Mouse (Mus musculus): ENCODE data around the gene Phf2. TPM values are rescaled to one million over a fixed set of nuclear protein-coding genes. Genes with fewer than 3 reads are reported as not detected.

Phf2 gene
- polyA plus RNA-seq, 1 experiment = 7.0 TPM

DNA sequence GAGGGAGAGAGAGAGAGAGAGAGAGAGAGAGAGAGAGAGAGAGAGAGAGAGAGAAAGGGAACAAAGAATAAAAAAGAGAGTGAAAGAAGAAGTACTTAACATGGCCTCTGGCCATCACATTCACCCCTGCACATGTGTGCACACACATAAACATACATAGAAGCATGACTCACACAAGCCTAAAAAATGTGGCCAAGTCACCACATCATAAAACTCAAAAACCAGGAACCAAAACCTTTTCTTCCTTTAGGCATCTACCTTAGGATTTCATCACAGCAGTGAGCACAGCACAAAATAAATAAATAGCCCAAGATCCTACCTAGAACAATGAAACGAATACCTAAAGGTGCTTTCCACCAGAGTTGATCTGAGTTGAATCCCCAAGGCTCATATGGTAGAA is 9.0 kb downstream of the Phf2 start:
- DNase-seq (ENCODE audit: low read depth, low spot score) = no peak
- WGBS = 50% methylated on average over 1 of the region's 1 CpGs

DNA sequence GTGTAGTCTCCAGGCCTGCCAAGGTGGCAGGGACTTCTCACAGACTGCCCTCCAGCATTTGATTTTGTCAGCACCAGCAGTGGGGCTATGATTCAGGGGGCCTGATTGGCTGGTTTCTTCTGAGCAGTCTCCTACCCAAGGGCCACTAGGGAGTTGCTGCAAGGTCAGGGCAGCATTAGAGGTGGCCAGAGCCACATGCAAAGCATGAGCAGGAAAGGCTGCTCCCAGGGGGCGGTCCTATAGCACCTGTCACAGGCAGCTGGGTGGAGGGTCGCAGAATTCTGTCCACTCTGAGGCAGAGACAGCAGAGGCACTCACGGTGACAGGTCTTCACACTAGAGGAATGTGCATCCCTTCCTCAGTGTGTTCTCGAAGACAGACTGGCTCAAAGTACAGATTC is 12.1 kb downstream of the Phf2 start:
- no peak for DNase-seq (ENCODE audit: low read depth, low spot score)
- WGBS = 69% methylated on average over 4 of the region's 4 CpGs

DNA sequence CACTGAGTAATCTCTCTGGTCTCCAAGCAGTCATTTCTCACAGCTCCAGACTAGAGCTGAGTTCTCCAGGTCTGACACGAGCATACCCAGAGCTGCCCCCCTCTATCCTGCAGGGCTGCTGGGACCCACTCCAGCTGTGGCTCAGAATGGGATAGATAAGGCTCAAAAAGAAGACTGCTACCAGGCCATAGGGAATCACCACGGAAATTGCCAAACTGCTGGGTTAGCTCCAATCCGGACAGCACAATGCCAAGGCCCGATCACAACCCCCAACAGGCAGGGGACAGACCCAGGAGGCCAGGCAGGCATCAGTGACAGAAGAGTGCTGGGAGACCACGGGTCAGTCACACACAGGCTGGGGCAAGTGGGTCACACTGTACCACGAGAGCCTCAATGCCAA is 12.9 kb downstream of the Phf2 start:
- no peak for DNase-seq (ENCODE audit: low read depth, low spot score)
- WGBS = 73% methylated on average over 6 of the region's 6 CpGs

DNA sequence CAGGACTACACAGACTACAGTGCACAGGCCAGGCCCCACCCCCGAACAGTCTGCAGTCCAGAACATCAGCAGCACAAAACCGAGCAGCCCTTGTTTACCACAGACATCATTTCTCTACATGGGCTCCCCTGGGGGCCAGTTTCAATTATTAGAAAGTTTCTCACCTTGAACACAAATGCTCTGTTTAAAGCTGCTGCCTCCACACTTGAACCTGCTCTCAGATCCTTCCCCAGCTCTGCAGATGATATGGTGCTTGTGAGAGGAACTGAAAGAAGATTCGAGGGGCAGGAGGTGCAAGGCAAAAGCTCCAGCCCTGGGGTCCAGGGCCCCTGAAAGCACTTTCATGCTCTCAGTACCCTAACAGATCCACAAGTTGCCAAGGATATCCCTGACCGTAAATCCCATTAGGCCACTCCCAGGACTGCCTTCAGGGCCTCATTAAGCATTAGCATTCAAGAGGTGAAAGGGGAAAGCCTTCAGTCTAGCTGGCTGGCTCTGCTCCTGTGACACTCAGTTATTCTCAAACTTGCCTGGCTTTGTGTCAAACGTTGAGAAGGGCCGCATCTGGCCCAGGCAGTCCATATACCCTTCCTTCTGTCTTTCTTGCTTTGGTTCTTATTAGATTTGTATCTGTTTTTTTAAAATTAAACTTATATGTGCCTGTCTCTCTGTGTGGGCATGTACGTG is 13.5 kb downstream of the Phf2 start:
- no peak for DNase-seq (ENCODE audit: low read depth, low spot score)
- WGBS = 42% methylated on average over 7 of the region's 7 CpGs

DNA sequence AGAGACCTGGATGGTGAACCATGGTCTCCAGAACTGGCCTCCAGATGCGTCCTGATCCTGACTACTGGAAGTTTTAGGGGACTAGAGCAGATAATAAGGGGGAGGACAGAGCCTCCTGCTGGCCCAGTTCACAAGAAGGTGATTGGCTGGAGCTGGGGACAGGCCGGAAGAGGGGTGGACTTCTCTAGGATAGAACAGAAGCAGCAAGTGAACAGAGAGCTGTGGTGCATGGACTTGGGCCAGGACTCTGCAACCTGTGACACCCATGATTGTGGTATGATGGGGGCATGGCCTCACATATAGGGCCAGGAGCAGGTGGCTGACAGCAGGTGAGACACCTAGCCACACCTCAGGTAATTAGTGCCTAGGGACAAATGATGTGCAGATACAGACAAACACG is 17.0 kb downstream of the Phf2 start:
- DNase-seq (ENCODE audit: low read depth, low spot score) = no peak
- WGBS = 17% methylated on average over 3 of the region's 3 CpGs

DNA sequence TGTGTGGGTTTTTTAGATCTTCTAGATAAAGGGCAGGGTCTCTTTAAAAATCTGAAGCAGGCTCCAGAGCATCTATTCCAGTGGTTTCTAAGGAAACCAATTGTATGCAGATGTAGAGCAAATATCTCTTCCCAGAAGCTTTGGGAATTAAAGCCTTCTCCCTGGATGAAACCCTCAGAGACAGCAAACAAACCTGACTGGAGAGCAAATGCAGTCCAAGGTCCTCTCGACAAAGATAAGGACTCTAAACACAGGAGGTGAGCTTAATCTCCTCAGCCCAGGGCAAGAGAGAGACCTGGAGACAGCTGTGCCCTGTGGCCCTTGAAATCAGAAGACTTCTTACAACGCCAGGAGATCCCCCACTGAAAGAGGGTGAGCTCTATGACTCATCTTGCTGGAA is 17.4 kb downstream of the Phf2 start:
- 3% methylated on average over 2 of the region's 2 CpGs for WGBS
- no peak for DNase-seq (ENCODE audit: low read depth, low spot score)

DNA sequence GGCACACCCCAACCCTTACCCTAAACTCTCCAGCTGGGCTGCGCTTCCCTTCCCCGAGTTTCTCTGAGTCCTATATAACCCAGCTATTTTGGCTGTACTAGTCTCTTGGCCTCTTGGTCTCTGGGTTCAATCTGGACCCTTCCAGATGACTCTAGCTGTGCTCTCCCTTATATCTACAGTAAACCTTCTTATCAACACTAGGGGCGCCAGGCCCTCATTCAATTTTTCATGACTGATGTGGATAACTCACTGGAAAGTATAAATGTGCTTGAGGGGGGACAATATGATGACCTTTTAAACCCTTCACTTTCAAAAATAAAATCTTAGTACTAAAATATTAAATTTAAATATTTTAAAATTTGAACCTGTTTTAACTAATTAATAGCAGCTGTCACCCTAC is 18.1 kb downstream of the Phf2 start:
- DNase-seq (ENCODE audit: low read depth, low spot score) = no peak
- WGBS = 50% methylated on average over 3 of the region's 3 CpGs

DNA sequence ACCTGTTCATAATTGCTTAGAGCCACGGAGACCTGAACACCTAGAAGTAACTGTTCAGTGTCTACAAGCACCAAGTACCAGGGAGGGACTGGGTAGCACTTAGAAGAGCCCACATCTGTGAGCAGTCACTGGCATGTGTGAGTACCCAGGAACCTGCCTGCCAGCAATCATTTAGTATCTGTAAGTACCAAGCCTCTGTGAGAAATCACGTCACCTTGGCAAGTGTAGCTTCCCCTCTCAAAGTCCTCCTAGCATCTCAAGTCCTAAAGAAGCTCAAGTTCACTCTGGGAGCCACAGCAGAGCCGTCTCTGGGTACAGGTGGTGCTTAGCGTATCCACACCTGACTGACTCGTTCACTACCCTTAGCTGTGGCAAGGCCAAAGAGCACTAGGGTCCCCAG is 19.2 kb downstream of the Phf2 start:
- WGBS = 83% methylated on average over 5 of the region's 5 CpGs
- DNase-seq (ENCODE audit: low read depth, low spot score) = no peak

DNA sequence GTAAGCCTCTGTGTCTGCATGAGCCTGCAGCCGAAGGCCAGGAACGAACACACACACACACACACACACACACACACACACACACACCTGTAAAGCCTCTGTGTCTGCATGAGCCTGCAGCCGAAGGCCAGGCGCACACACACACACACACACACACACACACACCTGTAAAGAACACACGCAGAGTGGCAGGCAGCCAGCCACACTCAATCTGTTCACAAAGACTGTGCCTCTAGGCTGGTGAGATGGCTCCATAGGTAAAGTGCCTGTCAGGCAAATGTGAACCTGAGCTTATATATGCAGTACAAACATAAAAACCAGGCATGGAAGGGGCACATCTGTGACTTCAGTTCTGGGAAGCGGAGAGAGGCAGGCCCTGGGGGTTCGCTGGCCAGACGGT is 20.1 kb downstream of the Phf2 start:
- WGBS = 69% methylated on average over 8 of the region's 8 CpGs
- DNase-seq (ENCODE audit: low read depth, low spot score) = no peak

DNA sequence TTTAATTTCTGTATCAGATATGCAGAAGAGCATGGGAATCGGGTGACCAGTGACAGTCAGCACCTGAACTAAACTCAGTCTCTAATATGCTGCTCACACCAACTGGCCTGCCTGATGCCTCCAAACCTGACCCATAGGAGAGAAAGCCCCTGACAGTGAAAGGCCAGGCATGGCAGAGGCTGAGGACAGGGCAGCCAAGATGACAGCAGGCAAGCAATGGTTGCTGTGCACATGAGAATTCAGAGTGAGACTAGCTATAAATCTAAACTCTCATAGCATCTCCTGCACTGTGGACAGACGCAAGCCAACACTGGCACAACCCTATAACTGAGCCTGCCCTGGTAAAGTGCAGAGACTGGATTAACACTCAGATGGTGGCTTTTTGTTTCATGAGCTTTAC is 20.6 kb downstream of the Phf2 start:
- 79% methylated on average over 2 of the region's 2 CpGs for WGBS
- DNase-seq (ENCODE audit: low read depth, low spot score) = no peak

DNA sequence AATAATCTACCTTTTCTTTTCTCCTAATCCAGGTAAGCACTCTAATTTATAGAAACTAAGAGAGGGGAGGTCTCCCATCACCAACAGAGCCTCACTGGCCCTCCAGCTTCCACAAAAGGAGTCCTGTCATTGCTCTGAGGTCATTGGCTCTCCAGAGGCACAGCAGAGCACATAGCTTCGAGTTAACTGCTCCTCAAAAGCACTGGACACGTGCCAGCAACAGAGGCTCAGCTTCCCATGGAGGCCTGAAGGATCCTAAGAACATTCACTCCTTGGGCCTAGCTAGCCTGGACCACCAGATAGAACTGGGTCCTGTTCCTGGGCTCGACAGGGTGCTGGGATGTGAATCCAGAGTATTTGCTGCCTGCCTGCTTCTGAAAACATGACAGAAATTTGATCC is 21.8 kb downstream of the Phf2 start:
- no peak for DNase-seq (ENCODE audit: low read depth, low spot score)
- 37% methylated on average over 3 of the region's 3 CpGs for WGBS

DNA sequence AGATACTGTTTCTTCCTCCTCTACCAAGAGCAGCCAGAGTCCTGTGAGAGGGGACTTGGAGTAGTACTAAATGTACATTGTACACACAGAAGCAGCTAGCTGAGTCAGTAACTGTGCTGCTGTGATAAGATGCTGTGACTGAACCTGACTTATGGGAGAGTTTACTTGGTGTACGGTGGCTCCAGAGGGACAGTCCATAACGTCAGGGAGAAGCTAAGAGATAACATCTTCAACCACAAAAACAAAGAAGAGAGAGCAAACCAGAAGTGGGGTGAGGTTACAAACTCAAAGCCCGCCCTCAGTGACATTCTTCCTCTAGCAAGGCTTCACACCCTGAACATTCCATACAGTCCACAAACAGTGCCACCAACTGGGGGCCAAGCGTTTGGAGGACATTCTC is 25.6 kb downstream of the Phf2 start:
- no peak for DNase-seq (ENCODE audit: low read depth, low spot score)
- whole genome bisulfite sequencing = 54% methylated on average over 4 of the region's 4 CpGs

DNA sequence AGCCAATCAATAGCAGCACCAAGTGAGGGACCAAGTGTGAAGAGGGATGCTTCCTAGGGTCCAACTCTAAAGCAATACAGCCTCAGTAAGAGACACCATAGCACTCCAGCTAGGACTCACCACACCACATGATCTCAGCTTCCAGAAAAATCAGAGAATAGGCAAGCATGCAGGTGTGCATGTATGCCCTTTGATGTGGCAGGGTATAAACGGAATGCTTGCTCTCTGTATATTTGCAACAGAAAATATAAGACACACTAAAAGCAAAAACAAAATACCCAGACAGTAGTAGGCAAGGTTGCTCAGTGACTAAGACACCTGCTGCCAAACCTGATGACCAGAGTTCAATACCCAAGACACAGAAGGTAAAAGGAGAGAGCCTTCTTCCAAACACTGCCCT is 27.4 kb downstream of the Phf2 start:
- 83% methylated on average over 1 of the region's 1 CpGs for WGBS

DNA sequence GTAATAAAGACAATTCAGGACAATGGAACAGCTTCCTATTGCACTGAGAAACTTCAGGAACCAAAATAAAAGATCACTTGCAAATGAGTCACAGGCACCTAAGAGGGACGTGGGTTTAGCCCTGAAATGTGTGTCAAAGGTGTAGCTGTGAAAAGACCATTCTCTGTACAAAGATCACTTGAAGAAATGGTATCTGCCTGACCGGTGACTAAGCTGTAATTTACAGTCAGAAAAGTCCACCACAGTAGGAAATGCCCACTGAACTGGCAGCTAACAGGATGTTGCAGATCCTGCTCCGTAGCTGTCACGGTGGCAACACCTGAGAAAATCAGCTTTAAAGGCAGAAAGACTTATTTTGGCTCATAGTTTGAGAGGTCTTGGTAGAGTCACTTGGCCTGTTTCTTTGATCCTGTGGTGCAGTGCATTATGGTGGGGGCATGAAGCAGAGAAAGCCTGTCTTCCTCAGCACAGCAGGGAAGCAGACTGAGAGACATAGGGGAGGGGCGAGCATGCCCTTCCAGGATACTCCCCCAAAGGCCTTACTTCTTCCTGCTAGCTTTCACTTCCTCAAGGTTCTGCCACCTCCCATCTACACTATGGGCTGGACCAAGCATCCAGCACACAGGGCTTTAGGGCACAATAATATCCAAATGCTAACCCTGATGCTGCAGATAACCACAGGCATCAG is 28.9 kb downstream of the Phf2 start:
- DNase-seq (ENCODE audit: low read depth, low spot score) = peak; percentile 44
- WGBS = 21% methylated on average over 5 of the region's 5 CpGs

More for the DNA sequence above, 27.4 kb downstream of the Phf2 start:
- DNase-seq (ENCODE audit: low read depth, low spot score) = no peak

DNA sequence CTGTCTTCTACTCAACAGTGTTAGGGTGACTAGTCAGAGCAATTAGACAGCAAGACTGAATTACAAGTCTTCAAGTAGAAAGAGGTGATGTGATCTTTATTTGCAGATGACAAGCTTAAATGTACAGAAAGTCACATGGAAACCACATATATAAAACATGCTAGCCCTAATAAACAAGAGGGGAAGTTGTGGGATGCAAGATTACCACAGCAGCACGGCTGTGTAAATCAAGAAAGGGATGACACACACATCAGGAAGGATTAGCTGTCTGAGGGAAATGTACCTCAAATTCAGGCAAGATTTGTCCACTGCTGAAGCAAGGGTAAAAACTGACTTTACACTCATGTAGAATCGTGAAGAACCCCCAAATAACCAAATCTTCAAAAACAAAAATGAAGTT is 32.6 kb downstream of the Phf2 start:
- WGBS = 67% methylated on average over 2 of the region's 2 CpGs
- no peak for DNase-seq (ENCODE audit: low read depth, low spot score)

DNA sequence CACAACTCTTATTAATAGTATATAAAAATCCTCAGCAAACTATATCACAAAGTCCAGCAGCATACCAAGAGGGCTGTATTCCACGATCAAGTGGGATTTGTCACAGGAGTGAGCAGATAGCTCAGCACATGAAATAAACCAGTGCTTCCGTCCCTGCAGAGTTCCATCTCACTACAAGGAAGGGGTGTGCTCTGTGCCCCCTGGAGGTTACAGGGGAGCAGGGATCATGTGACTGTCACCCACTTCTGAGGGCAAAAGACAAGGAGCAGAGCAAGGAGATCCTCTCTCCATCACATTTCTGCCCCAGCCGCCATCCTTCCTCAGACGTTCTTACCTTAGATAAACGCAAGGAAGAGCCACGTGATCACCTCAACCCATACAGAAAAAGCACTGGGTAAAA is 33.4 kb downstream of the Phf2 start:
- no peak for DNase-seq (ENCODE audit: low read depth, low spot score)
- WGBS = 71% methylated on average over 6 of the region's 6 CpGs

DNA sequence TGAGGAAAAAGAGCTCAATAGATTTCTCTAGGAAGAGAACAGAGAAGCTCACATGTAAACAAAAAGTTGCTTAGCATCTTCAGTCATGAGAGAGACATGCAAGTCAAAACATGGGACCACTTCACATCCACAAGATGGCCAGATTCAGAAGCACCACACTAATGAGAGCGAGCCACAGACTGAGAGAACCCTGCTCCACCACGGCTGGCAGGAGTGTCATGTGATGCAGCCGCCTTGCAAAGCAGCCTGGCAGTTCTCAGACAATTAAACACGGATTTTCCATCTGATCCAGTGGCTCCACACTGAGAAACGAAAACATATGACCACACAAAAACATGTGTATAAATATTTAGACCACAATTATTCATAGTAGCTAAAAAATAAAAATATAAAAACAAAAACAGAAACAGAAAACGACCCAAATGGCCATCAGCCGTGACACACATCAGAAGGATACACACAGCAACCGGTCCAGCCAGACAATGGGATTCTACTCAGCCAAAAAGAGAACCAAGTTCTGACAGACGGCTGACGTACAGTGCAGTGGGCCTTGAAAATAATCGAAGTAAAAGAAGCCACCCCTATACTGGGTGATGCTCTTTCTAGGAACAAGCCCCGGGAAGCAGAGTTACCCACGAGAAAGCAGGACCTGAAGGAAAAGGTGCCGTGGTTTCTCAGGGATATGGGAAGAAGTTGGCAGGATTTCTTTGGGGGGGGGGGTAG is 40.2 kb downstream of the Phf2 start:
- 78% methylated on average over 14 of the region's 14 CpGs for WGBS

DNA sequence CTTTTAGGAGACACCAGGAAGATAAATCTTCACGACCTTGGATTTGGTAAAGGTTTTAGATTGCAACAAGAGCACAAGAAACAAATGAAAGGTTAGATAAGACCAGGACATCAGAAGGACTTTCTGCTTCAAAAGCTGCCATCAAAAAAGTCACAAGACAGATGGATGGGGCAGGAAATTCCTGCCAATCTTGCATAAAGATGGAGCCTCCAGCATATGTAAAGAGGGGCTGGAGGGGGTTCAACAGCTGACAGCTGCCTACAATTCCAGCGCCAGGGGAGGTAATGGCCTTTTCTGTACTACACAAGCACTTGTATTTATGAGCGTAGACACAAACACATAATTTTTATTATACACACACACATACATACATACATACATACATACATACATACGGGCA is 41.1 kb downstream of the Phf2 start:
- WGBS = 85% methylated on average over 4 of the region's 4 CpGs
- no peak for DNase-seq (ENCODE audit: low read depth, low spot score)

More for the DNA sequence above, 40.2 kb downstream of the Phf2 start:
- no peak for DNase-seq (ENCODE audit: low read depth, low spot score)

DNA sequence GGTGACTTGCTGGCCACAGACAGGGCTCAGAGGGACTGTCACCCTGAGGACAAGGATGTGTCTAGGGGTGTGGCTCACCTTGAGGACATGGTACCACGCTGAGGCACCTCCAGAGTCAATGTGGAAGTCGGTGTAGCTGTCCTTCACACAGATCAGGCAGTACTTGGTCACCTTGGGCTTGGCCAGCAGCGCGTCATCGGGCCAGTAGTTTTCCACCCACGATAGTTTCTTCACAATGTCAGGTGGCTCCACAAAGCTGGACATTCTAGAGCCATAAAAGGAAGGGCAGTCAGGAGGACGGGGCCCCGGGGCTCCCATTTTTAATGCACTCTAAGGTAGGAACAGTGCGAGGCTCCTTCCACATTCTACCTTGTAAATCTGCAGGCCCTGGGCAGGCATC is 48.0 kb downstream of the Phf2 start:
- 94% methylated on average over 9 of the region's 9 CpGs for WGBS
- no peak for DNase-seq (ENCODE audit: low read depth, low spot score)

DNA sequence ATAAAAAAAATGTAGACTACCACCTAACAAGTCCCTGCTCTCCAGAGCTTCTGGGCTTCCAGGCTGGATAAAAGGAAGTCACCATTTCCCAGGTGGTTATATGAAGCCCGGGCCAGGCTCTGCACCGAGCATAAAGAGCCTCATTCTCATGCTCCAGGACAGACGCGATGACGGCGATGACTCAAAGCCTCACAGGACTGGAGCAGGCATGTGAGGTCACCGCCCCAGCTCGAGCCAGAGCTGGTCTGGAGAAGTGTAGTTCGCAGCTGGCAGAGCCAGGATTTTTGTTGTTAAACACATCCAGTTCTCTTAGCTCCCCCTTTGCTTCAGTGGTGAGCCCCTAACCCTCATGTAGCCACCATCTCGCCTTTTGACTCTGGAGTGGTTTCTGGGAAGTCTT is 48.6 kb downstream of the Phf2 start:
- 86% methylated on average over 10 of the region's 10 CpGs for WGBS
- no peak for DNase-seq (ENCODE audit: low read depth, low spot score)

DNA sequence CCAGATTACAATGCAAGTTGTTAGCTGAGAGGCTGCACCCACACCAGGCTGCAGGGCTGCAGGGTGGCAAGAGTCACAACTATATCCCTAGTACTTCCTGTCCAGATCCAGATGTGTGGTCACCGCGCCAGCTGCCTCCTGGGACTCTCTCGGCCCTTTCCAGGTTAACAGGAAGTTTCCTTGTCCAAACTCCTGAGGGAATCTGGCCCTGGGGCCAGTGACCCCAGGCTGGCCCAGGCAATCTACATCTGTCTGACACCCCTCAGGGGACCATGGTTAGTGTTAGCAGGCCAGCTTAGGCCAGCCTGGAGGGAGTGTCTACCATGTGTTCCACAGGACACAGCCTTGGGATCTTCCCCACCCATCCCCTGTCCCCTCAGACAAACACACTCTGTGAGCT is 51.8 kb downstream of the Phf2 start:
- WGBS = 67% methylated on average over 3 of the region's 3 CpGs
- no peak for DNase-seq (ENCODE audit: low read depth, low spot score)
